Comparison of ENCODE assay signal across 18 mouse cellular contexts in genomic region chr17:79598151-79598550, GRCm38 (mm10). TPM values are rescaled to one million over a fixed set of nuclear protein-coding genes. Genes with fewer than 3 reads are reported as not detected.
DNase-seq lines count a peak whose midpoint lies in the region; ATAC-seq and TF ChIP-seq lines count a peak whose summit lies in the region.
"Had no signal": no experiment of that assay in that cellular context is flagged by ENCODE, and none has a peak within 500 bp of the region (broad histone marks: within the 10 kb centered on the region; RNA-seq: fewer than 3 reads in every experiment).

No protein-coding gene starts in this region.

- H3K27ac ChIP-seq in lung, embryonic 14.5 days (ENCODE audit: low read depth): no peak overlapping the region
- no peak overlapping the region for H3K27ac ChIP-seq in intestine, postnatal 0 days (ENCODE audit: low read depth, low read length)
- H3K27ac ChIP-seq in stomach, postnatal 0 days (replicated peaks): no peak overlapping the region
- H3K27ac ChIP-seq: heart, adult 2 months; macrophage; neural tube, embryonic 15.5 days had no signal

- 18% methylated on average over 2 of the region's 2 CpGs for WGBS in lung, embryonic 14.5 days
- WGBS in intestine, postnatal 0 days: 9% methylated on average over 2 of the region's 2 CpGs
- 23% methylated on average over 2 of the region's 2 CpGs for WGBS in stomach, postnatal 0 days

- no peak for TF ChIP-seq EP300 in stomach, postnatal 0 days (optimal IDR thresholded peaks at IDR 0.05)

- DNase-seq in lung, embryonic 14.5 days: no peak
- DNase-seq in lung, adult 18-20 months: no peak
- peak; percentile 22 for DNase-seq in adipocyte (ENCODE audit: low spot score)
- no peak for DNase-seq in stomach, postnatal 0 days (ENCODE audit: low spot score)
- no peak for DNase-seq in cerebellum, adult 11 months
- DNase-seq in left cerebral cortex, postnatal 36 days (ENCODE audit: low spot score in 2 of 2): no peak
- DNase-seq: adrenal gland, postnatal 25 days; cerebellum, adult 9-11 months; forebrain, postnatal 0 days; heart, adult 2 months; midbrain, embryonic 14.5 days had no signal

- peak; percentile 65; the same call in 1 of the 2 replicates for ATAC-seq in lung, embryonic 14.5 days (ENCODE audit: insufficient read depth)
- ATAC-seq in intestine, postnatal 0 days: peak; percentile 76
- ATAC-seq in stomach, postnatal 0 days (ENCODE audit: low FRiP score, low TSS enrichment): 0 out of 2 replicates have a peak, but pooled peaks have one; percentile 40
- ATAC-seq: CD4-positive, CD25-positive, alpha-beta regulatory T cell, adult 4 months; forebrain, postnatal 0 days; inflammation-experienced regulatory T-cells, adult 6 months had no signal

- intact Hi-C loops in left cerebral cortex, postnatal 36 days (cut with DNase I): no loop called here

- no peaks in the 10 kb centered on the region for H3K36me3 ChIP-seq in lung, embryonic 14.5 days (ENCODE audit: insufficient read depth)
- no peaks in the 10 kb centered on the region for H3K36me3 ChIP-seq in intestine, postnatal 0 days (ENCODE audit: control insufficient read depth, insufficient read depth)
- H3K36me3 ChIP-seq in stomach, postnatal 0 days (ENCODE audit: control insufficient read depth, insufficient read depth, low read length): no peaks in the 10 kb centered on the region
- H3K36me3 ChIP-seq: G1E; neural tube, embryonic 15.5 days had no signal

- TF ChIP-seq CTCF in lung, embryonic 14.5 days (IDR thresholded peaks at IDR 0.05; ENCODE audit: low read depth): no peak
- TF ChIP-seq CTCF in intestine, postnatal 0 days (IDR thresholded peaks at IDR 0.05; ENCODE audit: low read depth): no peak
- no peak for TF ChIP-seq CTCF in stomach, postnatal 0 days (IDR thresholded peaks at IDR 0.05; ENCODE audit: low read depth)

- no peak overlapping the region for H3K9ac ChIP-seq in lung, embryonic 14.5 days
- H3K9ac ChIP-seq in intestine, postnatal 0 days (ENCODE audit: low read depth, low read length): no peak overlapping the region
- H3K9ac ChIP-seq in stomach, postnatal 0 days (ENCODE audit: low read length): no peak overlapping the region
- H3K9ac ChIP-seq: forebrain, postnatal 0 days; neural tube, embryonic 15.5 days had no signal

- H3K4me2 ChIP-seq in lung, embryonic 14.5 days: no peak overlapping the region
- no peak overlapping the region for H3K4me2 ChIP-seq in intestine, postnatal 0 days (replicated peaks; ENCODE audit: low read depth)
- no peak overlapping the region for H3K4me2 ChIP-seq in stomach, postnatal 0 days (replicated peaks; ENCODE audit: low read depth)
- H3K4me2 ChIP-seq: neural tube, embryonic 15.5 days had no signal

- H3K4me3 ChIP-seq in lung, embryonic 14.5 days (ENCODE audit: low read depth, low read length): no peak overlapping the region
- no peak overlapping the region for H3K4me3 ChIP-seq in intestine, postnatal 0 days (ENCODE audit: low read depth, low read length)
- no peak overlapping the region for H3K4me3 ChIP-seq in stomach, postnatal 0 days (ENCODE audit: low read depth, low read length)
- H3K4me3 ChIP-seq: heart, adult 2 months; myocyte; neural tube, embryonic 15.5 days had no signal

- peaks cover 9% of the 10 kb centered on the region for H3K4me1 ChIP-seq in lung, embryonic 14.5 days (ENCODE audit: insufficient read depth)
- peaks cover 3% of the 10 kb centered on the region; the same call in 1 of the 2 replicates for H3K4me1 ChIP-seq in intestine, postnatal 0 days (replicated peaks; ENCODE audit: control insufficient read depth, insufficient read depth, low read length)
- H3K4me1 ChIP-seq in stomach, postnatal 0 days (replicated peaks; ENCODE audit: control insufficient read depth, insufficient read depth): no peaks in the 10 kb centered on the region
- H3K4me1 ChIP-seq: neural tube, embryonic 15.5 days had no signal

- H3K9me3 ChIP-seq in lung, embryonic 14.5 days (ENCODE audit: low read depth, low read length): no peaks in the 10 kb centered on the region
- H3K9me3 ChIP-seq in intestine, postnatal 0 days (ENCODE audit: control insufficient read depth): no peaks in the 10 kb centered on the region
- H3K9me3 ChIP-seq in stomach, postnatal 0 days (ENCODE audit: control insufficient read depth, low read length): no peaks in the 10 kb centered on the region
- H3K9me3 ChIP-seq: G1E; neural tube, embryonic 15.5 days had no signal

- no peaks in the 10 kb centered on the region for H3K27me3 ChIP-seq in lung, embryonic 14.5 days (ENCODE audit: insufficient read depth, low read length)
- no peaks in the 10 kb centered on the region for H3K27me3 ChIP-seq in intestine, postnatal 0 days (replicated peaks; ENCODE audit: control insufficient read depth, insufficient read depth, low read length)
- no peaks in the 10 kb centered on the region for H3K27me3 ChIP-seq in stomach, postnatal 0 days (ENCODE audit: control insufficient read depth, insufficient read depth, low read length)
- H3K27me3 ChIP-seq: neural tube, embryonic 15.5 days had no signal

RNA-seq across cellular contexts. Expression of gene Rmdn2, which starts 13.5 kb away (rescaled TPM):
- polyA plus RNA-seq in lung, embryonic 14.5 days (2014; fragmentation: Nextera tagmentation; extraction: Ambion mirVana): 13.3 and 17.0 TPM in 2 replicates
- polyA plus RNA-seq in intestine, postnatal 0 days (2015; fragmentation: Nextera tagmentation; extraction: Ambion mirVana): 13.4 and 14.1 TPM in 2 replicates
- polyA plus RNA-seq in stomach, postnatal 0 days (2015; fragmentation: Nextera tagmentation; extraction: Ambion mirVana): 7.2 and 9.0 TPM in 2 replicates
- 10 to 100 TPM; 13.0 to 13.4 TPM for total RNA-seq in left cerebral cortex, postnatal 36 days (2021)
